ENCODE assay signal across 8 mouse cellular contexts in the genomic region with DNA sequence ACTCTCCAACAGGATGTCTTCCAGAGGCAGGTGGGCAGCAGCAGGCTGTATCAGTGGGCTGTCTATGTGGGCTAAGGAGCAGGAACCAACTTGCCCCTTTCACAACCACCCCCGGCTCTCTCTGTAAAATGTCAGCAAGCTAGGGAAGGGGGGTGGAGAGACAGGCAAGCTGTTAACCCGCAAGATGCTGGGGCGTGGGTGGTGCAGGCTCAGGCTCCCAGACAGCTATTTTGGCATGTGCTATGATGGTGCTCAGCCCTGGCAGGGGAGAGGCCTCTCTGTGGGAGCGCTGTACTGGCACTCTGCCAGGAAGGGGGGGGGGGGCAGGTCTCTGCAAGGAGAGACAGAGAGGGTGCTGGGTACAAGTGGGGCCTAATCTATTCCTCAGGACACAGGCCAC. TPM values are rescaled to one million over a fixed set of nuclear protein-coding genes. Genes with fewer than 3 reads are reported as not detected.
A peak's percentile ranks its signal among the peaks of the same experiment; 100 is the strongest.
DNase-seq lines count a peak whose midpoint lies in the region; ATAC-seq and TF ChIP-seq lines count a peak whose summit lies in the region.

No protein-coding gene starts in this region.

- H3K4me1 ChIP-seq in heart, embryonic 10.5 days, result peaks cover 87% of the 10 kb centered on the region
- H3K4me1 ChIP-seq in heart, postnatal 0 days (ENCODE audit: control insufficient read depth, insufficient read depth), result peaks cover 60% of the 10 kb centered on the region

- H3K4me2 ChIP-seq in heart, postnatal 0 days (ENCODE audit: low read depth, low read length), result peak overlapping the region; percentile 41; the same call in 1 of the 2 replicates

- 15% methylated on average over 4 of the region's 4 CpGs for WGBS in heart, embryonic 10.5 days
- 4% methylated on average over 4 of the region's 4 CpGs for WGBS in heart, postnatal 0 days

- H3K27me3 ChIP-seq in heart, embryonic 10.5 days (ENCODE audit: insufficient read depth, poor library complexity, severe bottlenecking), result no peaks in the 10 kb centered on the region
- no peaks in the 10 kb centered on the region for H3K27me3 ChIP-seq in heart, postnatal 0 days (ENCODE audit: control insufficient read depth, insufficient read depth, low read length)

- DNase-seq in heart, embryonic 10.5 days (ENCODE audit: low spot score), result peak; percentile 91
- DNase-seq in heart, postnatal 25 days (ENCODE audit: low spot score), result no peak
- peak; percentile 64 for DNase-seq in heart, postnatal 0 days (ENCODE audit: low spot score)
- DNase-seq in left cerebral cortex, adult 9 months (ENCODE audit: low spot score in 2 of 2), result peak; percentile 88 to 92
- peak; percentile 83 for DNase-seq in thymus, postnatal 0 days (ENCODE audit: low spot score)
- no peak for DNase-seq in urinary bladder, postnatal 14 days (ENCODE audit: low spot score)

- intact Hi-C loops in heart, postnatal 25 days (cut with DNase I), result no loop called here

- peak overlapping the region; percentile 31 for H3K4me3 ChIP-seq in heart, embryonic 10.5 days
- H3K4me3 ChIP-seq in heart, postnatal 0 days (ENCODE audit: low read depth, low read length), result no peak overlapping the region

- no peaks in the 10 kb centered on the region for H3K9me3 ChIP-seq in heart, embryonic 10.5 days
- H3K9me3 ChIP-seq in heart, postnatal 0 days (replicated peaks; ENCODE audit: control insufficient read depth, low read length), result no peaks in the 10 kb centered on the region

- H3K9ac ChIP-seq in heart, postnatal 0 days (replicated peaks; ENCODE audit: low read depth, low read length), result no peak overlapping the region

- ATAC-seq in activated CD4-positive, CD25-positive, alpha-beta regulatory T cell, adult 4 months, result peak; percentile 69
- peak; percentile 54 for ATAC-seq in heart, postnatal 0 days (ENCODE audit: insufficient read depth, low read depth)
- ATAC-seq in megakaryocyte-erythroid progenitor cell, adult 5-6 weeks (replicated peaks; ENCODE audit: low FRiP score, low TSS enrichment, poor library complexity, severe bottlenecking), result peak; percentile 37

- no peak for TF ChIP-seq EP300 in heart, postnatal 0 days (IDR thresholded peaks at IDR 0.05; ENCODE audit: low read depth)

- peak overlapping the region; percentile 83 for H3K27ac ChIP-seq in heart, embryonic 10.5 days
- H3K27ac ChIP-seq in heart, postnatal 0 days (ENCODE audit: low read depth), result peak overlapping the region; percentile 72

- TF ChIP-seq CTCF in heart, postnatal 0 days (IDR thresholded peaks at IDR 0.05; ENCODE audit: low read depth), result no peak

- H3K36me3 ChIP-seq in heart, embryonic 10.5 days, result peaks cover 8% of the 10 kb centered on the region; the same call in 1 of the 2 replicates
- no peaks in the 10 kb centered on the region for H3K36me3 ChIP-seq in heart, postnatal 0 days (replicated peaks; ENCODE audit: control insufficient read depth, insufficient read depth, low read length)

RNA-seq across cellular contexts. Expression of gene Gm9821, which starts 11.6 kb away (rescaled TPM):
- polyA plus RNA-seq in heart, embryonic 10.5 days (2016; fragmentation: Nextera tagmentation; extraction: Ambion mirVana), result 1.9 and 3.0 TPM in 2 replicates
- total RNA-seq in heart, postnatal 25 days (2021), result not detected
- polyA plus RNA-seq in activated CD4-positive, CD25-positive, alpha-beta regulatory T cell, adult 4 months (2017; shearing (Covaris generic)), result 1 to 10 TPM; 1.6 to 2.4 TPM
- total RNA-seq in heart, postnatal 0 days (2014; rRNA removed; ENCODE audit: low replicate concordance), result not detected in 2 replicates
- polyA plus RNA-seq in heart, postnatal 0 days (2015; fragmentation: Nextera tagmentation; extraction: Ambion mirVana), result 0.89 and 0.93 TPM in 2 replicates
- not detected in 2 replicates for total RNA-seq in megakaryocyte-erythroid progenitor cell, adult 5-6 weeks (2014; fragmentation: Nextera tagmentation)
- total RNA-seq in megakaryocyte-erythroid progenitor cell, adult 5-6 weeks (2017), result 0.33 and 1.5 TPM in 2 replicates
- 2.5 and 3.4 TPM in 2 replicates for polyA plus RNA-seq in thymus, postnatal 0 days (2015; fragmentation: Nextera tagmentation; extraction: Ambion mirVana)

RNA-seq across cellular contexts. Expression of gene Dgkz, which starts 18.6 kb away (rescaled TPM):
- polyA plus RNA-seq in heart, embryonic 10.5 days (2016; fragmentation: Nextera tagmentation; extraction: Ambion mirVana), result 58.4 and 61.0 TPM in 2 replicates
- total RNA-seq in heart, postnatal 25 days (2021), result 10 to 100 TPM; 37.7 to 46.9 TPM
- 100 to 1,000 TPM in 1 of 2 experiments, 10 to 100 TPM in 1; 98.3 to 132 TPM for polyA plus RNA-seq in activated CD4-positive, CD25-positive, alpha-beta regulatory T cell, adult 4 months (2017; shearing (Covaris generic))
- total RNA-seq in heart, postnatal 0 days (2014; rRNA removed; ENCODE audit: low replicate concordance), result 77.0 and 77.9 TPM in 2 replicates
- polyA plus RNA-seq in heart, postnatal 0 days (2015; fragmentation: Nextera tagmentation; extraction: Ambion mirVana), result 24.0 and 26.2 TPM in 2 replicates
- 172 and 204 TPM in 2 replicates for total RNA-seq in megakaryocyte-erythroid progenitor cell, adult 5-6 weeks (2014; fragmentation: Nextera tagmentation)
- 44.4 and 60.2 TPM in 2 replicates for total RNA-seq in megakaryocyte-erythroid progenitor cell, adult 5-6 weeks (2017)
- 70.9 and 81.0 TPM in 2 replicates for polyA plus RNA-seq in thymus, postnatal 0 days (2015; fragmentation: Nextera tagmentation; extraction: Ambion mirVana)

RNA-seq across cellular contexts. Expression of gene Mdk, which starts 25.0 kb away (rescaled TPM):
- 1,001 and 1,694 TPM in 2 replicates for polyA plus RNA-seq in heart, embryonic 10.5 days (2016; fragmentation: Nextera tagmentation; extraction: Ambion mirVana)
- total RNA-seq in heart, postnatal 25 days (2021), result 1 to 10 TPM; 4.4 TPM
- polyA plus RNA-seq in activated CD4-positive, CD25-positive, alpha-beta regulatory T cell, adult 4 months (2017; shearing (Covaris generic)), result 1 to 10 TPM; 1.2 to 2.0 TPM
- total RNA-seq in heart, postnatal 0 days (2014; rRNA removed; ENCODE audit: low replicate concordance), result 18.5 and 48.2 TPM in 2 replicates
- 100 and 119 TPM in 2 replicates for polyA plus RNA-seq in heart, postnatal 0 days (2015; fragmentation: Nextera tagmentation; extraction: Ambion mirVana)
- total RNA-seq in megakaryocyte-erythroid progenitor cell, adult 5-6 weeks (2014; fragmentation: Nextera tagmentation), result 2.1 TPM in 1 of 2 replicates, not detected in the other
- total RNA-seq in megakaryocyte-erythroid progenitor cell, adult 5-6 weeks (2017), result 0.75 TPM in 1 of 2 replicates, not detected in the other
- 118 and 153 TPM in 2 replicates for polyA plus RNA-seq in thymus, postnatal 0 days (2015; fragmentation: Nextera tagmentation; extraction: Ambion mirVana)

RNA-seq across cellular contexts. Expression of gene Chrm4, which starts 30.0 kb away (rescaled TPM):
- polyA plus RNA-seq in heart, embryonic 10.5 days (2016; fragmentation: Nextera tagmentation; extraction: Ambion mirVana), result 0.16 and 0.57 TPM in 2 replicates
- not detected for total RNA-seq in heart, postnatal 25 days (2021)
- 1 to 10 TPM in 1 of 2 experiments, under 1 TPM in 1; 0.54 to 1.2 TPM for polyA plus RNA-seq in activated CD4-positive, CD25-positive, alpha-beta regulatory T cell, adult 4 months (2017; shearing (Covaris generic))
- 0.27 TPM in 1 of 2 replicates, not detected in the other for total RNA-seq in heart, postnatal 0 days (2014; rRNA removed; ENCODE audit: low replicate concordance)
- polyA plus RNA-seq in heart, postnatal 0 days (2015; fragmentation: Nextera tagmentation; extraction: Ambion mirVana), result not detected in 2 replicates
- total RNA-seq in megakaryocyte-erythroid progenitor cell, adult 5-6 weeks (2014; fragmentation: Nextera tagmentation), result 0.94 TPM in 1 of 2 replicates, not detected in the other
- total RNA-seq in megakaryocyte-erythroid progenitor cell, adult 5-6 weeks (2017), result not detected in 2 replicates
- polyA plus RNA-seq in thymus, postnatal 0 days (2015; fragmentation: Nextera tagmentation; extraction: Ambion mirVana), result 0.09 and 0.12 TPM in 2 replicates

Comparison
In these comparisons a context has a peak if more than half of its experiments do, and no peak if none do; other contexts are left out.
1. DNase-seq: peak in heart, embryonic 10.5 days (single experiment), heart, postnatal 0 days (single experiment), left cerebral cortex, adult 9 months (2 of 2) and thymus, postnatal 0 days (single experiment); none in heart, postnatal 25 days (single experiment) and urinary bladder, postnatal 14 days (single experiment).
2. RNA of gene Mdk, which starts 25.0 kb away (polyA plus RNA-seq): 1,001 to 1,694 TPM in heart, embryonic 10.5 days, 118 to 153 TPM in thymus, postnatal 0 days and 100 to 119 TPM in heart, postnatal 0 days; 1.2 to 2.0 TPM in activated CD4-positive, CD25-positive, alpha-beta regulatory T cell, adult 4 months; every median in the first group is over 10 times any median in the second.
3. Peak in every context shown above with its lines, with median percentiles within 50 percentile points of each other: ATAC-seq.